Mouse (Mus musculus): Measurements from ENCODE around the gene Daglb. TPM values are rescaled to one million over a fixed set of nuclear protein-coding genes. Genes with fewer than 3 reads are reported as not detected.
"Not testable (repeated sequence)": the region's sequence is repeated elsewhere in the genome, so short reads cannot be mapped to it uniquely, and the experiment has no call there.

Daglb gene
- polyA plus RNA-seq, 1 experiment: 26.7 TPM

- no peak for DNase-seq (ENCODE audit: low spot score)
Observed at GRCm38 (mm10) chr5:143487193-143487592, 22.8 kb downstream of the Daglb start.

GRCm38 (mm10) chr5:143487998-143488397, 23.6 kb downstream of the Daglb start:
- no peak for DNase-seq (ENCODE audit: low spot score)

- DNase-seq (ENCODE audit: low spot score): no peak
Observed at GRCm38 (mm10) chr5:143489749-143490342, 25.5 kb downstream of the Daglb start.

- DNase-seq (ENCODE audit: low spot score): no peak
Observed at GRCm38 (mm10) chr5:143491736-143492135, 27.4 kb downstream of the Daglb start.

DNA sequence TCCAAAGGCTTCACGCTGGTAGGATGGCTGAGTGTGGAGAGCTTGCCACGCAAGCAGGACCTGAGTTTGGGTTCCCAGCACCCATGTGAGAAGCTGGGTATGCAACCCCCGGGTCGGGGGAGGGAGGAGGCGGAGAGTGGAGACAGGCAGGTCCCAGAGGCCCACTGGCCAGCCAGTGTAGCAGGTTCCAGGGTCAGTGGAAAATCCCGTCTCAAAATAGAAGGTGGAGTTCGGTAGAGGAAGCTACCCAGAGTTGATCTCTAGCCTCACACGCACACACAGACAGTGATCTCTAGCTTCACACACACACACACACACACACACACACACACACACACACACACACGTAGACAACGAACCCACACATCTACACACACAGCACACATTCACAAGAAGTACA, 28.8 kb downstream of the Daglb start:
- DNase-seq (ENCODE audit: low spot score): no peak

DNA sequence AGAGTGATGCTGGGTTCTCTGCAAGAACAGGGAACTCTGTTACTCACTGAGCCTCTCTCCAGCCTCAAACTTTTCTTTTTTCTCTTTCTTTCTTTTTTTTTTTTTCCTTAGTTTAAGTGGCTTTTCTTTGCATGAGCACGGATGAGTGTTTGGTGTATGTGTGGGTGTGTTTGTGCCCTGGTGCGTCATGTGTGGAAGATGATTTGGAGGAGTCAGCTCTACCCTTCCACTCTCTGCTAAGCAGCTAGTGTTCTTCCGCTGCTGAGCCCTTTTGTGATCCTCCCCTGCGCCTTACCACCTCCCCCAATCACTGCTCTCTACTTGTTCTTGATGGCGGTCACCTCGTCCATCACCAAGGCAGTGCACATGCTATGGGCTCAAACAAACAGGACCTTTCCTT, 31.3 kb downstream of the Daglb start:
- DNase-seq (ENCODE audit: low spot score): no peak

DNA sequence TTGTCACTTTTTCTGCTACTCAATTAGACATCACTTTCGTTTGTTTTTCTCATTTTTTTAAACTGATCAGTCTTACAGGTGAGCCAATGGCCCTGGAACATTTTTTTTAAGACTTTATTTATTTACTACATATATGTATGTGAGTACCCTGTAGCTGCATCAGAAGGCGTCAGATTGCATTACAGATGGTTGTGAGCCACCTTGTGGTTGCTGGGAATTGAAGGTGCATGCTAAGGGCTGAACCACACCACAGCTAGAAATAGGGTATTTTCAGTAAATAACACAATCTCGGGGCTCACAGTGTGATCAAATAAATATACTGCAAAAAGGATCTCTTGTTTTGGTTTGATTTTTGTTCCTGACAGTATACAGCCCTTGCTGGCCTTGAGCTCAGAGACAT, 33.1 kb downstream of the Daglb start:
- DNase-seq (ENCODE audit: low spot score): no peak

- DNase-seq (ENCODE audit: low spot score): no peak
Observed at GRCm38 (mm10) chr5:143499197-143499596, 34.8 kb downstream of the Daglb start.

GRCm38 (mm10) chr5:143499686-143500085, 35.3 kb downstream of the Daglb start:
- DNase-seq (ENCODE audit: low spot score): no peak

DNA sequence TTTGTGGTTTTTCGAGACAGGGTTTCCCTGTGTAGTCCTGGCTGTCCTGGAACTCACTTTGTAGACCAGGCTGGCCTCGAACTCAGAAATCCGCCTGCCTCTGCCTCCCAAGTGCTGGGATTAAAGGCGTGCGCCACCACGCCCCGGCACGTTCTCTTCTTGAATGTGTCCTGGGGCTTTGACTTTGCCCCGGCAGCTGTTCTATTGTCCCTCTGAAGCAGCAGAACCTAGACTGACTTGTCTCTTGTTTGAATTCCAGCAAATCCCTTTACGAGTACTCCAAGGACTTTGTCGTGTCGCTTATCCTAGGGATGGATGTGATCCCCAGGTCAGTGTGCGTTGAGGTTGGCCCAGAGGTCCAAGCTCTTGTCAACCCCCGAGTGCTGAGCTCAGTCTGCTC, 36.3 kb downstream of the Daglb start:
- not testable (repeated sequence) for DNase-seq (ENCODE audit: low spot score)

DNA sequence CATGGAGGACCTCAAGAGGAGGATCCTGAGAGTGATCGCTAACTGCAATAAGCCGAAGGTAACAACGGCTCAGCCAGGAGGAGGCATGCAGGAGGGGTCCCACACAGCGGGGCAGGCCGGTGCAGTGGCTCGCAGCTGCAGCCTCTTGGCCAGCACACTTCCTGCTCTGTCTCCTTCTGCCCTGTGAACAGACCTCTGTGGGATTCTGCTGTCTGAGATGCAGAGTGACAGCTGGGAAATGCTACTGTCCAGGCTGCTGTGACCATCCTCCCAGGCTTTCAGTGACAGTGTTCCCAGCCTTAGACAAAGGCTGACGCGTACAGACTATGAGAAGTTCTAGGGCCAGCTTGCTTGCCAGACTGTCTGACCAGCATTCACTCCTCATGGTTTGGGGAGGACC, 36.8 kb downstream of the Daglb start:
- DNase-seq (ENCODE audit: low spot score): no peak

DNA sequence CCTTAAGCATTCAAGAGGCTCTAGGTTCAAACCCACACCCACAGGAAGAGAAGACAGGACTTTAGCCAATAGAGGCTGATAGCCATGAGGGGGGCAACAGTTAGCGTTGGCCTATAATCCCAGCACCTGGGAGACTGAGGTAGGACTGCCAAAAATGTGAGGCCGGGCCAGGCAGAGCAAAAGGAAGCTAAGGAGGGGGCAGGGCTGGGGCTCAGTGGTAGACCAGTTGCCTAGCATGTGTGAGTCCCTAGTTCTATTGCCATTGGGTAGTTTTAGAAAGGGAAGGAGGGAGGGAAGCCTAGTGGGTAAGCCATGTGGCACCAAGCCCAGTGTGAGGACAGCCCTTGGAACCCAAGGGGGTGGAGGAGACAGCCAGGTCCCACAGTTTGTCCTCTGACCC, 37.3 kb downstream of the Daglb start:
- no peak for DNase-seq (ENCODE audit: low spot score)

DNA sequence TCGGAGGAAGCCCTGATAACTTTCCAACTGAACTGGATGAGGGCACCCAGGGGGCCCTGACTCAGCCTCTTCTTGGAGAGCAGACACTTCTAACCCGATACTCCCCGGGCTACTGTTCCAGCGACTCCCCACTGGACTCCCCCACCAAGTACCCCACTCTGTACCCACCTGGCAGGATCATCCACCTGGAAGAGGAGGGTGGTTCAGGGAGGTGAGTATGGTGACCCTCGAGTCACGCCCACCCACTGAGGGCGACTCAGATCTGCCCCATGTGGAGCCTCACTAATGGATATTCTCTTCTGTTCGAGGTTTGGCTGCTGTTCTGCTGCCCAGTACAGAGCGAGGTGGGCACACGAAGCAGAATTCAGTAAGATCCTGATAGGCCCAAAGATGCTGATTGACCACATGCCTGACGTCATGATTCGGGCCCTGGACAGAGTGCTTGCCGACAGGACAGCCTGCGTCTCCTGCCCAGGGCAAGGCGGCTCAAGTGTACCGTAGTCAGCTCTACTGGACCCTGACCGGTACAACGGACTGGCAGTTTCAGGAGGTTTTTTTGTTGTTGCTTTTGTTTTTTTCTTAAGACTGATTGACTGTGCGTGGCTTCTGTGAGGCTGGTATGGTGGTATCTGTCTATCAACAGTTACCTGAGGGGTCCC, 38.6 kb downstream of the Daglb start:
- no peak for DNase-seq (ENCODE audit: low spot score)

DNA sequence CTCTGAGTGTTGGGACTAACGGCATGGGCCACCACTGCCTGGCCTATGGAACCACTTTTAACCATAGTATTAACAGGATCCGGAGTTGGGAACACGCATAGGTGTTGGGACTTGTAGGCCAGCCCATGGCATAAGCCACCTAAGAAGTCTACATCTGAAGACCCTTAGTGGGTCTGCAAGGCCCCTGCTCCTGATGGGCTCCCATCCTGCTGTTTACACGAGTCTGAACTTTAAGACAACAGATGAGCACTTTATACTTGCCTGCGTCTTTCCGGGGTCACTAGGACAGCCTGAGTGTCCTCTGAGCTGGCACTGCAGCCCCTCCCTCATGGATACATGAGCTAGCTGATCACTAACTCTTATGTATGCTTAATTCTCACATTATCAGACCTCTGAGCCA, 39.4 kb downstream of the Daglb start:
- DNase-seq (ENCODE audit: low spot score): no peak

GRCm38 (mm10) chr5:143504453-143504852, 40.1 kb downstream of the Daglb start:
- DNase-seq (ENCODE audit: low spot score): no peak

DNA sequence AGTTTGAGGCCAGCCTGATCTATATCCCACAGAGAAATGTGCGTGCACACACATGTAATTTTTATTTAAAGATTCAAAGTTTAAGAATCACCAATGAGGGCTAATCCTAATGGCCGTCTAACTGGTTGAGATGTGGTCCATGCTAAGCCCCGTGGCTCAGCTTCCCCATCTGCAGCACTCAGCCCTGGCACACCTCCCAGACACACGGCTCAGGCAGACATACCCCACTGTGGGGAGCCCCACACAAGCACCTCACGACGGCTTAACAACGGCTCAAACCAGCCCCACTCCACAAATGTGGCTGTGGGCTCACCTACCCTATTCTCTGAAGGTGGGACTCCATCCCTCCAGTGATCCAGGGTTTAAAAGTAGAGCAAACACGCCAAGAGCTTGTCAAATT, 40.7 kb downstream of the Daglb start:
- DNase-seq (ENCODE audit: low spot score): no peak

DNA sequence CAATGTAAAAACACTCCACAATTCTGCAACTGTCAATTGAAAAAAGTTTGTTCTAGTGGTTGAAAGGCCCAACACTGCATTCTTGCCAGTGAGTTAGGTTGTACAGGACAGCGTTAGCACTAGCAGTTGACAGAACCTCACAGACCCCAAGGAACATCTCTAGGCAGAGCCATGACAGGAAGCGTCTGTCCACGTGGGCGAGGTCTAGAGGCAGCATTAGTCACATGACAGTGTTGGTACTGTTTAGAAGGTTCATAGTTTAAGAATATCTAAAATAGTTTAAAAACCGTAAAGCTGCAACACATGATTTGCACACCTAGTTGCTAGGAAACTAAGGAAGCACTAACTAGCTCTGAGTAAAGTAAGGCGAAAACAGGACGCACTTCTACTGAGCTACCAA, 41.2 kb downstream of the Daglb start:
- DNase-seq (ENCODE audit: low spot score): no peak

DNA sequence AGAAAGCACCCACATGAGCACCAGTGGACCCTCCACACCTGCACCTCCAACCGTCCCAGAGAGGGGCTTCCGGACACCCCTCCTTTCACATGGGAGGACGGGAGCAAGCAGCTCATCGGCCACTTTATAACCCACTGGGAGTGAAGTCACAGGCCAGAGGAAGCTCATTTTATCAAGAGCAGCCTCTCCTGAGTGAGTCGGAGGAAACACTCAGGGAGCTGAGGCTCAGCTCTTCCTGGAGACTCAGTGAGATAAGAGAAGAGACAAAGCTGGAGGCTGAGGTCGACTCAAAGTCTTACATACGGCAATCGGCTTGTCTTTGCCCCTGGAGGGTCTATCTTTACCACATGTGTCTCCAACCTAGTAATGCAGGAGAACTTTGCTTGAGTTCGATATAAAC, 44.9 kb downstream of the Daglb start:
- no peak for DNase-seq (ENCODE audit: low spot score)

GRCm38 (mm10) chr5:143509737-143510136, 45.4 kb downstream of the Daglb start:
- DNase-seq (ENCODE audit: low spot score): no peak

- no peak for DNase-seq (ENCODE audit: low spot score)
Observed at GRCm38 (mm10) chr5:143511577-143511976, 47.2 kb downstream of the Daglb start.

DNA sequence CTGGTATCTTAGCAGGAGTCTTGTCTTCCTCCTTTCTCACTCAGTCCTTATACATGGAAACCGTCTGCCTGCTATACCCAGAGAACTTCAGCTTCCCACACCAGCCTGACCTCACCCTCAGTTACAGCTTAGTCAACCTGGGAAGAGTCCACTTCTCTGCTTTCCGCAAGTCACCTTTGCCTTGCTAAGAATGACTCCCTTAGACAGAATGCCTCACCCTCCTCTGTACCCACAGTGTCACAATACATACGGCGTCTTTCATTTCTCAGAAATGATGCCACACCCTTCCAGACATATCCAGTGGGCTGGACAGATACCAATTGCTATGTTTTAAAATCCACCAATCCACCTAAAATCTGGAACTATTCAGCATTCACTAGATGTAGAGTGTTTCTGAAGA, 47.9 kb downstream of the Daglb start:
- no peak for DNase-seq (ENCODE audit: low spot score)

GRCm38 (mm10) chr5:143514878-143515277, 50.5 kb downstream of the Daglb start:
- no peak for DNase-seq (ENCODE audit: low spot score)

- no peak for DNase-seq (ENCODE audit: low spot score)
Observed at GRCm38 (mm10) chr5:143517005-143517404, 52.6 kb downstream of the Daglb start.

GRCm38 (mm10) chr5:143517436-143517835, 53.1 kb downstream of the Daglb start:
- DNase-seq (ENCODE audit: low spot score): no peak
